Mouse (Mus musculus): Measurements from ENCODE around the gene Tmem107. TPM values are rescaled to one million over a fixed set of nuclear protein-coding genes. Genes with fewer than 3 reads are reported as not detected.

The Tmem107 gene
- polyA plus RNA-seq, 1 experiment from 2014 or later = 39.8 TPM

GRCm38 (mm10) chr11:69080855-69081222 lies 10.2 kb downstream of the Tmem107 start:
- ATAC-seq (ENCODE audit: low FRiP score, low read depth) = no peak
- no peak overlapping the region for H3K9ac ChIP-seq
- H3K27me3 ChIP-seq (replicated peaks) = no peaks in the 10 kb centered on the region
- no peaks in the 10 kb centered on the region for H3K36me3 ChIP-seq
- no peak overlapping the region for H3K27ac ChIP-seq
- WGBS = 90% methylated on average over 8 of the region's 8 CpGs
- H3K9me3 ChIP-seq = no peaks in the 10 kb centered on the region
- no peak overlapping the region for H3K4me3 ChIP-seq
- no peak overlapping the region for H3K4me2 ChIP-seq (replicated peaks)
- no peaks in the 10 kb centered on the region for H3K4me1 ChIP-seq

DNA sequence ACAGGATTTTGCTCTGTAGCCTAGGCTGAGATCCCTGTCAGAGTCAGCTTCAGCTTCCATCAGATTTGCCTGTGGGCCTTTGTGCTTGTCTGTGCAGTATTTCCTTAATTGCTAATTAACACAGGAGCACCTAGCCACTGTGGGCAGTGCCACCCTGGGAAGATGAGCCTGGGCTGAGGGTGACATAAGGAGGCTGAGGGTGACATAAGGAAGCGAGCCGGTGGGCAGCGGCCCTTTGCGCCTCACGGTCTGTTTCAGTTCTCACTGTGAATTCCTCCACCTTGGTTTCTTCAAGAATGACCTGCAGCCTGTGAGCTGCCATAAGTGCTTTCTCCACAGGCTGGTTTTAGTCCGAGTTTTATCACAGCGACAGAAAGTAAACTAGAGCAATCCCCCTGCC lies 11.0 kb downstream of the Tmem107 start:
- H3K36me3 ChIP-seq = no peaks in the 10 kb centered on the region
- no peaks in the 10 kb centered on the region for H3K9me3 ChIP-seq
- no peak overlapping the region for H3K4me2 ChIP-seq (replicated peaks)
- H3K4me1 ChIP-seq = no peaks in the 10 kb centered on the region
- 88% methylated on average over 7 of the region's 7 CpGs for WGBS
- H3K27ac ChIP-seq = no peak overlapping the region
- H3K9ac ChIP-seq = no peak overlapping the region
- no peak overlapping the region for H3K4me3 ChIP-seq
- no peak for ATAC-seq (ENCODE audit: low FRiP score, low read depth)
- no peaks in the 10 kb centered on the region for H3K27me3 ChIP-seq (replicated peaks)

- H3K4me2 ChIP-seq (replicated peaks) = no peak overlapping the region
- 0 out of 2 replicates have a peak, but pooled peaks cover 7% of the 10 kb centered on the region for H3K36me3 ChIP-seq
- peaks cover 22% of the 10 kb centered on the region for H3K4me1 ChIP-seq
Measured at GRCm38 (mm10) chr11:69085608-69086007, 15.0 kb downstream of the Tmem107 start.

GRCm38 (mm10) chr11:69086390-69086789 lies 15.8 kb downstream of the Tmem107 start:
- no peak overlapping the region for H3K9ac ChIP-seq
- H3K27me3 ChIP-seq (replicated peaks) = no peaks in the 10 kb centered on the region
- 68% methylated on average over 6 of the region's 6 CpGs for WGBS
- H3K4me1 ChIP-seq = peaks cover 25% of the 10 kb centered on the region
- H3K36me3 ChIP-seq = peaks cover 9% of the 10 kb centered on the region
- no peaks in the 10 kb centered on the region for H3K9me3 ChIP-seq
- H3K27ac ChIP-seq = no peak overlapping the region
- no peak overlapping the region for H3K4me2 ChIP-seq (replicated peaks)
- no peak for ATAC-seq (ENCODE audit: low FRiP score, low read depth)
- H3K4me3 ChIP-seq = no peak overlapping the region

More at GRCm38 (mm10) chr11:69085608-69086007, 15.0 kb downstream of the Tmem107 start:
- H3K9ac ChIP-seq = no peak overlapping the region
- no peaks in the 10 kb centered on the region for H3K9me3 ChIP-seq
- no peaks in the 10 kb centered on the region for H3K27me3 ChIP-seq (replicated peaks)
- no peak for ATAC-seq (ENCODE audit: low FRiP score, low read depth)
- H3K4me3 ChIP-seq = no peak overlapping the region
- WGBS = 70% methylated on average over 6 of the region's 6 CpGs
- H3K27ac ChIP-seq = no peak overlapping the region

DNA sequence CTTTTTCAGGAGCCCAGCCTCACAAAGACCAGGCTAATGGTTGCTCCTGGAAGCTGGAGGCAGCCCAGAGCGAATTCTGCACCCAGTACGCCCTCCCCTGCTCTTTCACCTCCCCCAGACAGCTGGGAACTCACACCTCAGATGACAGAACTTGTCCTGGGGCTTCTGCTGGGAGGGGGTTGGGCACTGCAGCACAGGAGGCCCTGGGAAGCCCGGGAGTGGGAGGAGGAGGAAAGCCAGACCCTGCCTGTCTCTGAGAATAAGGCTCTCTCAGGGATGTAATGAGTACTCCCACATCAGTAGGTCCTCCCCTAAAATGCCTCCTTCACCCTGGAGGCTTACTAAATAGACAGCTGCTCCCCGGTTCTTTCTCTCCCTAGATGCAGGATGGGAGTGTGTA lies 16.5 kb downstream of the Tmem107 start:
- no peaks in the 10 kb centered on the region for H3K27me3 ChIP-seq (replicated peaks)
- ATAC-seq (ENCODE audit: low FRiP score, low read depth) = no peak
- H3K4me2 ChIP-seq (replicated peaks) = 0 out of 2 replicates have a peak overlapping the region, but pooled peaks have one; percentile 96
- no peaks in the 10 kb centered on the region for H3K9me3 ChIP-seq
- peaks cover 16% of the 10 kb centered on the region for H3K36me3 ChIP-seq
- peaks cover 31% of the 10 kb centered on the region for H3K4me1 ChIP-seq
- H3K27ac ChIP-seq = no peak overlapping the region
- no peak overlapping the region for H3K9ac ChIP-seq
- 37% methylated on average over 4 of the region's 4 CpGs for WGBS
- no peak overlapping the region for H3K4me3 ChIP-seq

DNA sequence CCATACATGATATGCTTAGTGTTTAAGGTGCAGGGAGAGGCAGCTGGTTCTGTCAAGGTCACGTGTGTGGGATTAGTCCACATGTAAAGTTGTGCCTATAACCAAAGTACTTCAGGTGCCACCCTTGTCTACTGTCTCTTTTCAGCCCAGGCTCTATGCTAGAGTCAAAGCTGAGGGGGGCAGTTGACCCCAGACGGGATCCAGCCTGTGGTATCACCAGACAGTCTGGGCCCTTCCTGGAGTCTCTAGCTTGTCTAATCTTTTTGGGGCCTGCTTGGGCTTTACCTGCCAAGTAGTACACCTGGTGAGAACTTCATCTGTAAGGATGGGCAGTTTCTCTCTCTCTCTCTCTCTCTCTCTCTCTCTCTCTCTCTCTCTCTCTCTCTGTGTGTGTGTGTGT lies 17.0 kb downstream of the Tmem107 start:
- 64% methylated on average over 2 of the region's 2 CpGs for WGBS
- H3K36me3 ChIP-seq = peaks cover 17% of the 10 kb centered on the region
- H3K4me3 ChIP-seq = no peak overlapping the region
- peaks cover 34% of the 10 kb centered on the region for H3K4me1 ChIP-seq
- H3K27ac ChIP-seq = 0 out of 2 replicates have a peak overlapping the region, but pooled peaks have one; percentile 91
- H3K27me3 ChIP-seq (replicated peaks) = no peaks in the 10 kb centered on the region
- no peak for ATAC-seq (ENCODE audit: low FRiP score, low read depth)
- peak overlapping the region; percentile 96 for H3K4me2 ChIP-seq (replicated peaks)
- no peaks in the 10 kb centered on the region for H3K9me3 ChIP-seq
- H3K9ac ChIP-seq = peak overlapping the region; percentile 100

- WGBS = under 1% methylated on average over 67 of the region's 67 CpGs
- no peaks in the 10 kb centered on the region for H3K9me3 ChIP-seq
- peaks cover 17% of the 10 kb centered on the region for H3K36me3 ChIP-seq
- H3K4me1 ChIP-seq = peaks cover 34% of the 10 kb centered on the region
- peak; percentile 85 for ATAC-seq (ENCODE audit: low FRiP score, low read depth)
- no peaks in the 10 kb centered on the region for H3K27me3 ChIP-seq (replicated peaks)
- H3K27ac ChIP-seq = peak within 1 kb of the TSS; percentile 91
- H3K4me3 ChIP-seq = peak within 1 kb of the TSS; percentile 97
- H3K9ac ChIP-seq = peak within 1 kb of the TSS; percentile 100
- peak within 1 kb of the TSS; percentile 96 for H3K4me2 ChIP-seq (replicated peaks)
Measured at GRCm38 (mm10) chr11:69088103-69088855, 17.7 kb downstream of the Tmem107 start, which contains the start of gene Vamp2. Gene Vamp2 (plus strand): TSS chr11:69088490.

DNA sequence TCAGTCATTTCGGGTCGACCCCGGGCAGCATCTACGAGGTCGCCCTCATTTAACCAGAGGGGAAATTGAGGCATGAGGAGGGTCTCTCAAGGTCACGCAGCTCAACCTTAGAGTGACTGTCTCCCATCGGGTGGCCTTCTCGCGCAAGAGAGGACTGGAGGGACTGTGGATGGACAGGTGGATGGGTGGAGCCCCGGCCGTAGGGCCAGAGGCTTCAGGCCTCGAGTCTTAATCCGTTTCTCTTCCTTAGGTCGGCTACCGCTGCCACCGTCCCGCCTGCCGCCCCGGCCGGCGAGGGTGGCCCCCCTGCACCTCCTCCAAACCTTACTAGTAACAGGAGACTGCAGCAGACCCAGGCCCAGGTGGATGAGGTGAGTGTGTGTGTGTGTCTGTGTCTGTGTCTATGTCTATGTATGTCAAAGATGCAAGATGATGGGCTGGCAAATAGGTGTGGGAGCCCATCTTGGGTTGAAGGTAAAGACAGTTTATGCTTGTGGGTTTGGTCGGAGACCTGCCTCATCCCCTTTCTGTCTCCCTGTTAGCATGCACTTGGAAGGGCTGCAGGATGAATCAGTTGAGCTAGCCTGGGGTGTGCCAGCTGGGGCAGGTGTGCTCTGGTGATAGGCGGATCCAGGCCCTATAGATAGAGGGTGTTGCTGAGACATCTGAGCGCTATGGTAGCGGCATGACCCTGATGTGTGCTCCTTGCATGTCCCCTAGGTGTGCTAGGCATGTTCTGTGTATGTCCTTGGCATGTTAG lies 18.4 kb downstream of the Tmem107 start:
- H3K9ac ChIP-seq = peak overlapping the region; percentile 100
- H3K9me3 ChIP-seq = no peaks in the 10 kb centered on the region
- no peaks in the 10 kb centered on the region for H3K27me3 ChIP-seq (replicated peaks)
- H3K4me2 ChIP-seq (replicated peaks) = peak overlapping the region; percentile 96
- peak; percentile 26 for ATAC-seq (ENCODE audit: low FRiP score, low read depth)
- WGBS = 12% methylated on average over 25 of the region's 25 CpGs
- H3K4me1 ChIP-seq = peaks cover 34% of the 10 kb centered on the region
- peak overlapping the region; percentile 97 for H3K4me3 ChIP-seq
- H3K36me3 ChIP-seq = peaks cover 17% of the 10 kb centered on the region
- peak overlapping the region; percentile 91 for H3K27ac ChIP-seq

DNA sequence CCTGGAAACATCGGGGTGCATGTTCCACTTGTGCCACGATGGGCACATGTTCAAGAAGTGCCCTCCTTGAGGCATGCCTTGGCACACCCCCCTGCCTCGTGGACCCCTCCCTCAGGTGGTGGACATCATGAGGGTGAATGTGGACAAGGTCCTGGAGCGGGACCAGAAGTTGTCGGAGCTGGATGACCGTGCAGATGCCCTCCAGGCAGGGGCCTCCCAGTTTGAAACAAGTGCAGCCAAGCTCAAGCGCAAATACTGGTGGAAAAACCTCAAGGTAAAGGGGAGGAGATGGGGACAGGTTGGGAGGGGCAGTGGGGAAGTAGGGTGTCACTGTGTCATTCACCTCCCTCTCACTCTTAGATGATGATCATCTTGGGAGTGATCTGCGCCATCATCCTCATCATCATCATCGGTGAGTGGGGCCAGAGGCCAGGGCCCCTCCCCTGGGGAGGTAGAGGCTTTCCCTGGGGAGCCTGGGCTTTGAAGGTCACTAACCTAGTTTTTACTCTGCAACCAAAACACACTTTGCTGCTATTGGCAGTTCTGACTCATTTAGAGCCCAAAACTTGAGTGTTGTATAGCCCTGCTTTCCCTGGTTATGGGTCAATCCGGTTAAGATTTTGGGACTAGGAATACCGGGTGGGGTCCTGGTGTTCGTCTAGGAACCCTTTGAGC lies 19.1 kb downstream of the Tmem107 start:
- Histone ChIP-seq H3K4me1 (peaks cover 34% of the 10 kb centered on the region), H3K4me3 (peak overlapping the region; percentile 97), H3K36me3 (peaks cover 17% of the 10 kb centered on the region), H3K4me2 (replicated peaks) (peak overlapping the region; percentile 96), H3K27ac (no peak overlapping the region), H3K27me3 (replicated peaks) (no peaks in the 10 kb centered on the region), H3K9me3 (no peaks in the 10 kb centered on the region), H3K9ac (peak overlapping the region; percentile 100)
- 91% methylated on average over 12 of the region's 12 CpGs for WGBS
- no peak for ATAC-seq (ENCODE audit: low FRiP score, low read depth)

DNA sequence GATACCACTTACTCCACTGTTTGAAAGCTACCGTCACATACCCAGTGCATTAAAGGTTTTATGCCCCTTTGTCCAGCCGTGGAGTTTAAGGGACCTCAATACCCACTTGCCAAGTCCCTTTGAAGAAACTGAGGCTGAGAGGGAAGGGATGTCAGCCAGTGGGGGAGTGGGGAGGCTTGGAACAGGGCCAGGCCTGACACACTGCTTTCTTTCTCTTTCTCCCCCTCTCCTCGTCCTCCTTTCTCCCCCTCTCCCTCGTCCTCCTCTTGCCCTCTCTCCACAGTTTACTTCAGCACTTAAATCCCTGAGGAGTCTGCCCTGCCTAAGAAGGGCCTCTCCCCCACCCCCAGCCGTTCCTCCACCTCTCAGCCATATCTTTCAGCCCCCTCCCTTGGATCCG lies 19.8 kb downstream of the Tmem107 start:
- no peak overlapping the region for H3K4me3 ChIP-seq
- H3K4me2 ChIP-seq (replicated peaks) = peak overlapping the region; percentile 96; the same call in 1 of the 2 replicates
- no peaks in the 10 kb centered on the region for H3K27me3 ChIP-seq (replicated peaks)
- H3K4me1 ChIP-seq = peaks cover 36% of the 10 kb centered on the region
- WGBS = 60% methylated on average over 6 of the region's 6 CpGs
- H3K9me3 ChIP-seq = no peaks in the 10 kb centered on the region
- no peak for ATAC-seq (ENCODE audit: low FRiP score, low read depth)
- H3K27ac ChIP-seq = no peak overlapping the region
- no peak overlapping the region for H3K9ac ChIP-seq
- H3K36me3 ChIP-seq = peaks cover 17% of the 10 kb centered on the region

DNA sequence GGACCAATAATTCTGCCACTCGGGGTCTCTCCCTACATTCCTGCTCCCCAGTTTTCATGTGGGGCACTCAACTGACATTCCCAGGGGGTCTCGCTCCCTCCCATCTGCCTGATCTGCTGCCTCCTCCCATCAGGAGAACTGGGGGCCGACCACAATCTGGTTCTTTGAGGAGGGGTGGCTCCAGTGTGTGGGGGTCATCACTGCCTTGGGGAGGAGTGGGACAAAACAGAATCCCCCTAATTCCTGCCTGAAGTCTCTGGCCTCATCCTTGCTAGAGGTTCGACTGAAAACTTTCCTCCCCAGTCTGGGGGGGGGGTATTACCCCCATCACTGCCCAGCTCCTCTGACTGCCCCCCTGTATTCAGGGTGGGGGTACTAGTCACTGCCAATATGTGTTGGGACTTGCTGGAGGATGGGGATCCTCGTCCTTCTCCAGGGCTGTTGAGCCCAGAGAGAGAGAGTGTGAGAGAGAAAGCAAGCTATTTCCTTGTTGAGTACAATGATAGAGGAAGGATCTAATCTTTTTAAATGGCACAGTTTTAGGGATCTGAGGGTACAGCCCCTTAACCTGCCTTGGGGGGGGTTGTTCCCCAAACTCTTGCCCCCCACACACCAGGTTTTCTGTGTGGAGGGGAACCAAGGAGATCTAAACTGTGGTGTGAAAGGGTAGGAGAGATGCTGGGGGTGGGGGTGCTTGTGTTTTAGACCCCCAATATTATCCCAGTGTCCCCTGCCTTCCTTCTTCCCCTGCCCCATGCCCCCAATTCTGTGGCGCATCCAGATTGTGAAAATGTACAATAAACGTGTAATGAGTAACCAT lies 21.2 kb downstream of the Tmem107 start:
- peaks cover 17% of the 10 kb centered on the region for H3K36me3 ChIP-seq
- 66% methylated on average over 7 of the region's 7 CpGs for WGBS
- no peak overlapping the region for H3K27ac ChIP-seq
- no peak overlapping the region for H3K4me2 ChIP-seq (replicated peaks)
- no peaks in the 10 kb centered on the region for H3K27me3 ChIP-seq (replicated peaks)
- H3K9me3 ChIP-seq = no peaks in the 10 kb centered on the region
- H3K4me3 ChIP-seq = no peak overlapping the region
- H3K9ac ChIP-seq = no peak overlapping the region
- ATAC-seq (ENCODE audit: low FRiP score, low read depth) = no peak
- peaks cover 49% of the 10 kb centered on the region for H3K4me1 ChIP-seq

Measured in neural tube, embryonic 12.5 days (tissue).